Mouse (Mus musculus): ENCODE data around the gene Zfp974.
"Not testable (repeated sequence)": the region's sequence is repeated elsewhere in the genome, so short reads cannot be mapped to it uniquely, and the experiment has no call there.

Zfp974 gene

DNA sequence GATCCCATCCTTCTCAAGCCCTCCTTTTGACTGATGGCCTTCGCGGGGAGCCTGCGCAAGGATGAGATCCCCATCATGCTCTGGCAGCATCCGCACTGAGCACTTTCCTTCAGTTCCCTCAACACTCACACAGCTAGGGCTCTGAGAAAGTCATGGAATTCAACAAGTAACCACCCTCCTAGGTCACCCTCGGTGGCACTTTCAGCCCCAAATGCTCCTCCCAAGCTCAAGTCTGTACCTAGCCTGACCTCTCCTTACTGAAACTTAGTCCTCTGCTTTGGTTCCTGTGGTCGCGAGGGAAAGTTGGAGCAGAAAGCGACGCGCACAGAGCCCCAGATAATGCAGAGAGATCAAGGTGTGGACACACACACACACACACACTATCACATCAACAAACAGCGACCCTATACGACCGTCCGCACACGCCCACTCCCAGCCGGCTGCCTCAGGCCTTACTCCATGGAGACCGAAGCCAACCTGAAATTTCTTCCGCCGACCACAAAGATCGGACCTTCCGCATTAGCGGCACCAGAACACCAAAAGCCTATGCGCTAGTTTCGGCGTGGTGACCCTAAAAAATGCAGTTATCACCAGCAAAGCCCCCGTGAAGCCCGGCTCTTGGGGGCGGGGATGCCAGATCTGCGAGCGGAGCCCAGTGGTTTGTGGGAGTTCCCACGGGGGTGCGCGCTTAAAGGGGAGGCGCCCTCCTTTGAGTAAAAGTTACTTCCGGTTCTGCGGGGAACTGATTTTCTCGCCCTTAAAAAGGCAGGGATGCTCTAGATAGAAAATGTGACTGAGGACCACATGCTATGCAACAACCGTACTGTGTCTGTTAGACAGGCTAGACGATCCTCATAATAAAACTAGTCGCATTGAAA is at the start of gene Zfp974:
Gene Zfp974 (minus strand): TSS at position 643 of the 878 bp plus-strand sequence.
- DNase-seq (ENCODE audit: low spot score) = no peak

DNA sequence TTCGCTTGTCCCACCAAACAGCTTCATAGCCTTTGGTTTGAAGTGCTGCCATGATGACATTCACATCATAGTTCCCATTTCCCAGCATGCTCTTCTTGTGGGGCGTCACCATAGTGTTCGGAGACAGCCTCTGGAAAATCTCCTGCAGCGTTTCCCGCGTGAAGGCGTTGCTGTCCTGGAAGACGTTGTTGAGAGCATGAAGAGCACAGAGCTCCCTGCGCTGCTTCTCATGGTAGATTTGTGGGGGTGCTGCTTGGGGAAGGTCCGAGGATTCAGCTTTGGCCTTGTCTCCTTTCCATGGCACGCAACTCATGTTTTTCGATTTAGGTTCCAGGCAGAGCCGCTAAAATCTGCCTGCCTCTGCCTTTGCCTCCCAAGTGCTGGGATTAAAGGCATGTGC is 20.2 kb upstream of the Zfp974 start:
- not testable (repeated sequence) for DNase-seq (ENCODE audit: low spot score)

DNA sequence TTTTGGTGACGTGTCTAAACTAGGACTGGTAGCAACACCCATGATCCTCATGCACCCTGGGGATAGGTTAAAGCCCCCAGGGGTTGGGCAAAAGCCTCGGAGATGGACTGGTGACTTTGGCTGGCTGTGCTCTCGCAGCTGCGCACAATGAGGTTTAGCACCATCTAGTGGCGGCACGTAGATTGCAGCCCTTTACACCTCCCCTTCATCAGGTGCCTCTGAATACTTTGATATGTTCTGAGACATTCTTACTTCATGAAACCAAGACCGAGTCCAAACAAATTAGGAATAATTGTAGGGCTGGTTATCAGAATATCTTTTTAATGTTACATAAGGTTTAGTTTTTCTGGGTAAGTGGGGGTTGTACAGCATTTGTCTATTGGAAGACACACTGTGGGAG is 12.6 kb upstream of the Zfp974 start:
- DNase-seq (ENCODE audit: low spot score) = not testable (repeated sequence)

DNA sequence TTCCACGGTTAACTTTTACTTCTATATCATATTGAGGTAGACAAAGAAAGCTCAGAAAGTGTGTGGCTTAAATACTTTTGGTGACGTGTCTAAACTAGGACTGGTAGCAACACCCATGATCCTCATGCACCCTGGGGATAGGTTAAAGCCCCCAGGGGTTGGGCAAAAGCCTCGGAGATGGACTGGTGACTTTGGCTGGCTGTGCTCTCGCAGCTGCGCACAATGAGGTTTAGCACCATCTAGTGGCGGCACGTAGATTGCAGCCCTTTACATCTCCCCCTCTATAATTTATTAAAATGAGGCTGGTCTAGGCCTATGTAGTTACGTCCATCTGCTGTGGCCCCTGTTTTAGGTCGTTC is 4.5 kb upstream of the Zfp974 start:
- not testable (repeated sequence) for DNase-seq (ENCODE audit: low spot score)

DNA sequence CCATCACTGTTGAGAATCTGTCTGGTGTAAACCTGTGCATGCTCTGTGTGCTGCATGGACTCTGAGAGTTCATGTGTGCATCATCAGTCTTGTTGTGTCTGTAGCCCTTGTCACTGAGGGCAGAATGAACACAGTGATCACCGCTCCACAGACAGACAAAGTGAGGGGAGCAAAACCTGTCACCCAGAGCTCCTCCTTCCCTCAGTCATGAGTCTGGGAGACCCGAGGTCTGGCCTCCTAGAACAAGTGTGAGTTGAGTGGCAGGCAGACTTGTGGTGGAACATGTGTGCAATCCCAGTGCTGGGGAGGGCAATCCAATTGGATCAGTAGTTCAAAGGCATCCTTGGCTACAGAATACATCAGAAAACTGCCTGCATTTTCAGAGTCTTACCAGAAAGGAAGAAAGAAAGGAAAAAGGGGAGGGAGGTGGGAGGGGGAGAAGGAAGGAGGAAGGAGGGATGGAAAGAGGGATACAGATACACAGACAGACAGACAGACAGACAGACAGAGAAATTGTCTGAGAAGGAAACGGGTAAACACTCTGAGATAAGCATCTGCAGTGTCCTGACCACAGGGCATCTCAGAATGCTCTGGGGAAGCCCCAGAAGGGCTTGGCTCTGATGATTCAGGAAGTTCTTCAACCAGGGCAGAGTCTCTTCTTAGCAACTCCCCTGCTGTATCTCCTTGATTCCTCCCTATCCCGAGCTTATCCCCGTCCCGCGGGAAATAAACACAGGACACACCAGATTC is 4.0 kb upstream of the Zfp974 start:
- no peak for DNase-seq (ENCODE audit: low spot score)

DNA sequence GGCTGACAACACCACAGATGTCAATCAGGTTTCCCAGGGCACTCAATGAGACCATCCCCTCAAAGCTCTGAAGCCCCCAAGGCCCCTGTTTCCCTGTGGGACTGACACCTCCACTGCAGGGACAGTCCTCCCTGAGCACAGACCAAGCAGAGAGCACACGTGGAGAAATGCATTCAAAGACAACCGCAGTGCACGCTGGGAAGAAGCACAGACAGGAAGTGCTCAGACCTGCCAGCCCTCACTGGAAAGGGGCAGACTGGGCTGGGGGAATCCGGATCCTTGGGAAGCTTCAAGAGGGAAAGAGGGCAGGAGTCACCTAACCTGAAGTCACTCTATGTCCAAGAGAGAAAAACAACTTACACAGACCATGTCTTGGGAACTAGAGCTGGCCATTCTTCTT is 2.2 kb downstream of the Zfp974 start:
- not testable (repeated sequence) for DNase-seq (ENCODE audit: low spot score)

DNA sequence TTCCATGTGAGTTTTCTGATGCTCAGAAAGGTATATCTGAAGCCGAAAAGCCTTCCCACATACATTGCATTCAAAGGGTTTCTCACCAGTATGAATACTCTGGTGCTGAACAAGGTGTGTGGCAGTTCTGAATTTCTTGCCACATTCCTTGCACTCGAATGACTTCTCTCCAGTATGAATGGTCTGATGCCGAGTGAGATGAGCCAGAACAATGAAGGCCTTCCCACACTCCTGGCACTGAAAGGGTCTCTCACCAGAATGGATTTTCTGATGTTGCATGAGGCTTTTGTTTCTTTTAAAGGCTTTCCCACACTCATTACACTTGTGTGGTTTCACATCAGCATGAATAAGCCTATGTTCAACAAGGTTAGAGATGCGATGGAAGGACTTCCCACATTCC is 18.3 kb downstream of the Zfp974 start:
- not testable (repeated sequence) for DNase-seq (ENCODE audit: low spot score)

DNA sequence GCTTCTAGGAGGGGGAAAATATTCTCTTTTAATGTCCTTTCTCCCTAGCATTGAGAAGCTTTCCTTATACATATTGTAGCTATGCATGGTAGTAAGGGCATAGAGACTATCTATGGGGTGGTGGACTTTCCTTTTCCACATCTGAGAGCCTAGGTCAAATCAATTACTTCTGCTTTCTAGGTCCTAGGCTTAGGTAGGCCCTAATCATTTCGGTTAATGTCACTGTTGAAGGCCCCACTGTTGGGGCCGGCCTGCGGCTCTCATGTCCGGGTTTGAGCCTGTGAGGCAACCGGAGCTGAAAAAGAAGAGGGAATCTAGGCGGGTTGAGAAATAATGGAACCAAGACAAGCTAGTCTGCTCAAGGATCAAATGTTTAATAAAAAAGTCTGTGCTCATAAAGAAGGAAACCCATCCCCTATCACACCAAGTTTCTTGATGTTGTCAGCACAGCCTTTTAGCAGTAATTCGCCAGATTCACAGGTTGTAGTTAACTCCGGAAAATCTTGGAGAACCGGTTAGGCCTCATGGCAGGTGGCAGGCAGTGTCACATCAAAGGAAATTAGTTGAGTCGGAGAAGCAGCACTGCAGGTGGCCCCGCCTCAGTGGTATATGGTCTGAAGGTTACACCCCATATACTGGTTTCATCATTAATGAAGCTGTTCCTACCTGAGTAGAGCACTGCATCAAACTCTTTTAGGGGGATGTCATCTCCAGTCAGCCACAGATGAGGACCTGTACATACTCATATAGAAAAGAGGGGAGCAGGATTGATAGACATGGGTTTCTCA is 24.0 kb downstream of the Zfp974 start:
- no peak for DNase-seq (ENCODE audit: low spot score)

DNA sequence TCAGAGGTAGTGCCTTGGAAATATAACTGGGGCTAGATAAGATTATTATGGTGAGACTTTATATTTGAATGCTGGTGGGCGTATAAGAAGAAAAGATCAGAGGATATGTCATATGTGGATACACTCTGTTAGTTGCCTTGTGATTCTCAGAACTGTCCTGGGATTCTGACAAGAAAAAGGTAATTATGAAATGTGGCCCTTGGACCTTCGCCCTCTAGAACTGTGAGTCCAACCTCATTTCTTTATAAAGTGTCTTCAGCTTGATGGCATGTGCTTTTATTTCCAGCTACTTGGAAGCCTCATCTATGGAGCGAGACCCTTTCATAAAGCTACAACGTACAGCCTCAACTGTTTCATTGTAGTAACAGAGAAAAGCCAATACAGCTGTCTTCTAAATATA is 28.7 kb downstream of the Zfp974 start:
- no peak for DNase-seq (ENCODE audit: low spot score)

DNA sequence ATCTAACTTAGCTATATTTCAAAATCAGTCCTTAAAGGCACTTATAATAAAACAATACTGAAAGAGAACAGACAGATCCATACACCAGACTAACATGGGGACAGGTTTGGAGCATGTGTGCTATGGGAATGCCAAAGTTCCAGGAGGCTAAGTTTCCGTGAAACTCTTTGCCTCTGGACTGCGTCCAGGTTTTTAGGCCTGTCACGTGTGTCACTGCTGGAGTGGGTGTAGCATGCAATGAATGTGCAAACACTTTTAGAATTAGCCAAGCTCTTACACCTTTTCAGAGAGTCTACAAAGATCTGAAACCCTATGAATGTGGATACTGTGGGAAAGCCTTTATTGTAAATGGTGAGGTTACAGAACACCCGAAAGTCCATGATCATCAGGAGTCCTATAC is 47.5 kb downstream of the Zfp974 start:
- DNase-seq (ENCODE audit: low spot score) = no peak

DNA sequence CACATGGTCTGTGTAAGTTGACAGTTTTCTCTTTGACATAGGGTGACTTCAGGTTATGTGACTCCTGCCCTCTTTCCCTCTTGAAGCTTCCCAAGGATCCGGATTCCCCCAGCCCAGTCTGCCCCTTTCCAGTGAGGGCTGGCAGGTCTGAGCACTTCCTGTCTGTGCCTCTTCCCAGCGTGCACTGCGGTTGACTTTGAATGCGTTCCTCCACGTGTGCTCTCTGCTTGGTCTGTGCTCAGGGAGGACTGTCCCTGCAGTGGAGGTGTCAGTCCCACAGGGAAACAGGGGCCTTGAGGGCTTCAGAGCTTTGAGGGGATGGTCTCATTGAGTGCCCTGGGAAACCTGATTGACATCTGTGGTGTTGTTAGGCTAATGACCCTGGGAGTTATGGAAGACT is 66.7 kb downstream of the Zfp974 start:
- not testable (repeated sequence) for DNase-seq (ENCODE audit: low spot score)

DNA sequence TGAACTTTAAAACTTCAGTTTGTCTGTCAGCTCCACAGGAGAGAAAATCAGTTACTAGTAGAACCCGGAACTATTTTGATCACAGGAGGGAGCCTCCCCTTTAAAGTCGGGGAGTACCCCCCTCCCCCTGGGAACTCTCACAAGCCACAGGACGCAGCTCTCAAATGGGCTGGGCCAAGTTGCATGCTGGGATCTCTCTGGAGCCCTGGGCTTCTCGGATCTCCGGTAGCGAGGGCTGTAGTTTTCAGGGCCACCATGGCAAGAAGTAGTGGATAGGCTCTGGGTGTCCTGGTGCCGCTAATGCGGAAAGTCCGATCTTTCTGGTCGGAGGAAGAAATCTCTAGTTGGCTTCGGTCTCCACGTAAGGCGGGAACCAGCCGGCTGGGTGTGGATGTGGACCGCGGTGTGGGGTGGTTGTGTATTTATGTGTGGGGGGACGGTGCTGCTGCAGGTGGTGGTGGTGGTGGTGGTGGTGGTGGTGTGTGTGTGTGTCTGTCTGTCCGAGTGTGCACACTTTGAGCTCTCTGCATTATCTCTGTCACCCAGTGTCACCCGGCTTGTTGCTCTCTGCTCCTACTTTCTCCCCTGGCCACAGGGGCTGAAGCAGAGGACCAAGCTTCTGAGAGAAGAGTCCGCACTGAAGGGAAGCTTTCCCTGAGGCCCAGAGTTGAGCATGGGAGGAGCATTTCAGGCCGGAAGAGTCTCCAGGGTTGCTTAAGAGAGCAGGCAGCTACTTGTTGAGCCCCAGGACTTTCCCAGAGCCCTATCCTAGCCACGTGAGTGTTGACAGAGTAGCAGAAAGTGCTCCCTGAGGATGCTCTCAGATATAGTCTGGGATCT is 68.6 kb downstream of the Zfp974 start:
- DNase-seq (ENCODE audit: low spot score) = peak; percentile 17

DNA sequence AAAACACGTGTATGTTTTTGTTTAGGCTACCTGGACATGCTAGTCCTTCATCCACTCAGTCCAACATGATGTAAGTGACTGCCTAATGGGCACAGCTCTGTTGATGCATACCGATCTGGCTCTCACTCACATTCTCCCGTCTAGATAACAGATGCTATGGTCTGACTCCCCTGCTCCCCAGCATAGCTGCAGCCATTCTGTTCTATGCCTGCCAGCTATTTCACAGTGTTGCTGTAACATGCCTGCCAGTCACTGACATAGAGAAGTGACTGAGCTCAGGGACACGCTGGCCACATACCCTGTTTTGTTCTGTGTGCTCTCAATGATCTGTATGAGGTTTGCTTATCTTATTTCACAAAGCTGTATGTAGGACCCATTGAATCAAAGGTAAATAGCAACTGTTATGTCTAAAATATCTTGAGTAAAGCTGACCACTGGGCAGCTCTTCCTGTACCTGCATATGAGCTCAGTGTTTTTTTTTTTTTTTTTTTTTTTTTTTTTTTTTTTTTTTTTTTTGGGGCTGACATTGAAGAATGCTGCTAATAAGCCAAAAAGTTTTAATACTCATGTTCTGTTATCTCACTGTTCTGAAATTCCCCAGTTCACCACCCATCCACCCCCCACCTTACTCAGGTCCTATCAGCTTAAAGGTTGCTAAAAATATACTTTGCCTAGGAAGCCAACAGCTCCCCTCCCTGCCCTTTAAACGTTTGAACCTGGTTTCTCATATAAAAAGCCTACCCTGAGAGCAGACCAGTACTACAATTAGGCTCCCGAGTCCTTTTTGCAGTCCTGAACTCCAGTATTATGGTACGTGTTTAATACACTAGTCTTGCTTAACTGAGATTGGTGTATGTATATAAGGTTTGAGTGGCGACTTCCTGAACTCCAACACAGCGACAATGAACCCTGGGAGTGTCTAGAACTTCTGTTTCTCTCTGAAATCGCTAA is 69.7 kb downstream of the Zfp974 start:
- no peak for DNase-seq (ENCODE audit: low spot score)

All from layer of hippocampus, adult 9-10 months (tissue).